Mouse (Mus musculus): Measurements from ENCODE around the gene Lrrc41. TPM values are rescaled to one million over a fixed set of nuclear protein-coding genes. Genes with fewer than 3 reads are reported as not detected.
A peak's percentile ranks its signal among the peaks of the same experiment; 100 is the strongest.

Lrrc41 gene
- polyA plus RNA-seq, 1 experiment from 2014 or later, result 67.6 TPM

DNA sequence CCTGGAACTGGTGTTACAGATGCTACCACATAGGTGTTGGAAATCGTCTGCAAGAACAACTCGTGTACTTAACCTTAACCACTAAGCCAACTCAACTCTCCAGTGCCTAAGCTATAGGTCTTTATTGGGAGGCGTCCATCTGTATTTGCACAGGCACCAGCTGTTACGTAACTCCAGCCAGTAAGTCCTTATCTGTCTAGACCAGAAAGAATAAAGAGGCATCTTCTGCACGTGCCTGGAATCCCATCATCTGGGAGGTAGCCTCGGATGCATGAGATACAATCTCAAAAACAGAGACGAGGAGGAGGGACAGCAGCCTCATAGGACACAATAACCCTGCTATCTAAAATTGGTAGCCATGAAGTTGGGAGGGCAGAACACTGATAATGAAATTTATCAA lies 25.9 kb downstream of the Lrrc41 start:
- no peaks in the 10 kb centered on the region for H3K9me3 ChIP-seq (ENCODE audit: control insufficient read depth, low read length)
- ATAC-seq (replicated peaks; ENCODE audit: low FRiP score) (peak; percentile 90), DNase-seq (ENCODE audit: low spot score) (no peak)
- H3K4me1 ChIP-seq (replicated peaks; ENCODE audit: control insufficient read depth, insufficient read depth, low read length), result peaks cover 17% of the 10 kb centered on the region
- no peaks in the 10 kb centered on the region for H3K27me3 ChIP-seq (replicated peaks; ENCODE audit: control insufficient read depth, insufficient read depth, low read length)
- no peak overlapping the region for H3K4me3 ChIP-seq (ENCODE audit: low read depth, low read length)
- H3K36me3 ChIP-seq (ENCODE audit: control insufficient read depth, insufficient read depth, low read length), result peaks cover 48% of the 10 kb centered on the region
- no peak overlapping the region; the same call in 1 of the 2 replicates for H3K4me2 ChIP-seq
- H3K9ac ChIP-seq (ENCODE audit: low read depth, low read length), result no peak overlapping the region
- peak overlapping the region; percentile 72 for H3K27ac ChIP-seq (ENCODE audit: low read depth, low read length)
- WGBS, result 46% methylated on average over 7 of the region's 7 CpGs

DNA sequence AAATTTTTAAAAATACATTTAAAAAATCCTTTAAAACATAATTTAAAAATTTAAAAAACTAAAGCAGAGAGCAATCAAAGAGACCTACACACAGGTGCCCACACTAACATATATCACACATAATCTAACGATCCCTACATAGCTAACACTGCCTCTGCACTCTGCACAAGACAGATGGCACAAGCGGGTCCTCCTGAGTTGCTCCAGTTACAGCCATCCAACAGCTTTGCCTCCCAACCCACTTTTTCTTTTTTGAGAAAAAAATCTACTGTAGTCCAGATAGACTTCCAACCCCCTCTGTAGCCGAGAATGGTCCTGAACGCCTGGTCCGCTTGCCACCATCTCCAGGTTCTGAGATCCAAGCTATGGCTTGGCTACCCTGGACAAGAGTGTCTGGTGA lies 30.2 kb downstream of the Lrrc41 start:
- Histone ChIP-seq H3K4me3 (ENCODE audit: low read depth, low read length) (no peak overlapping the region), H3K9me3 (ENCODE audit: control insufficient read depth, low read length) (no peaks in the 10 kb centered on the region), H3K36me3 (ENCODE audit: control insufficient read depth, insufficient read depth, low read length) (peaks cover 29% of the 10 kb centered on the region), H3K4me1 (replicated peaks; ENCODE audit: control insufficient read depth, insufficient read depth, low read length) (peaks cover 16% of the 10 kb centered on the region), H3K4me2 (no peak overlapping the region), H3K9ac (ENCODE audit: low read depth, low read length) (no peak overlapping the region), H3K27ac (ENCODE audit: low read depth, low read length) (no peak overlapping the region), H3K27me3 (replicated peaks; ENCODE audit: control insufficient read depth, insufficient read depth, low read length) (no peaks in the 10 kb centered on the region)
- WGBS, result 92% methylated on average over 5 of the region's 5 CpGs
- ATAC-seq (replicated peaks; ENCODE audit: low FRiP score), result no peak
- no peak for DNase-seq (ENCODE audit: low spot score)

DNA sequence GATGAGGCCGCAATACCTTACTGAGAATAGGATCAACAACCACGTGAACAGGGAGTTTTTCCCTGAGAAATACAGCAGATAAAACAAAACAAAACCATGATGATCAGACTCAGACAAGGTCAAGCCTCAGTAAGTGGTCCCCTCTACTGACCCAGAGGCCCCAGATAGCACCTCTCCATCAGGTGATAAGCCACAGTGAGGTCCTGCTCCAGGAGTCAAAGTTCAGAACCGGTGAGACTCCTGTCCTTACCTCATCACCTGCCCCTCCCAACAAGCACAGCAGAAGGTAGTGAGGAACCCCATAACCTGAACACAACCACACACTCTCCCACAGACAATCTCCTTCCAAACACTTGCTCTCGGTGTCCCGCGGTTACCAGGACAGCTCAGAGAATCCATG lies 35.6 kb downstream of the Lrrc41 start:
- DNase-seq (ENCODE audit: low spot score) (no peak), ATAC-seq (replicated peaks; ENCODE audit: low FRiP score) (no peak; the same call in 1 of the 2 replicates)
- H3K4me2 ChIP-seq, result no peak overlapping the region
- H3K4me1 ChIP-seq (replicated peaks; ENCODE audit: control insufficient read depth, insufficient read depth, low read length), result no peaks in the 10 kb centered on the region
- no peaks in the 10 kb centered on the region for H3K9me3 ChIP-seq (ENCODE audit: control insufficient read depth, low read length)
- no peaks in the 10 kb centered on the region for H3K27me3 ChIP-seq (replicated peaks; ENCODE audit: control insufficient read depth, insufficient read depth, low read length)
- peaks cover 21% of the 10 kb centered on the region for H3K36me3 ChIP-seq (ENCODE audit: control insufficient read depth, insufficient read depth, low read length)
- 90% methylated on average over 6 of the region's 6 CpGs for WGBS
- no peak overlapping the region for H3K27ac ChIP-seq (ENCODE audit: low read depth, low read length)
- H3K4me3 ChIP-seq (ENCODE audit: low read depth, low read length), result no peak overlapping the region
- H3K9ac ChIP-seq (ENCODE audit: low read depth, low read length), result no peak overlapping the region

DNA sequence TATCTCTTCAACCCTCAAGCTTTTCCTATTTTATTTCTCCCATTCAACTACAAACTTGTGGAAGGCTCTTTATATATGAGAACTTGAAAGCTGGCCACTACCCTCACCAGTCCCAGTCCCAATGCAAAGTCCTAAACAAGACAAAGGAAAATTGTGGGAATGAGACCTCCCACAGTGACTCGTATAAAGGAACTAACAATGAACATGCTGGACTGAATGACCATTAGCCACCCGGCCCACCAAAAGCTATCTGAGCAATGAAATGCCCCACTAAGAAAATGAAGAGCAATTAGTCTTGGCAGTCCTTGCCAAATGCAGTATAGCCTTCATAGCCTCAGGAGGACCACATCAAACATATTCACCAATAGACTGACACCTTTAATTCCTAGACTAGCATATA lies 36.4 kb downstream of the Lrrc41 start:
- ATAC-seq (replicated peaks; ENCODE audit: low FRiP score), result no peak
- Histone ChIP-seq H3K9ac (ENCODE audit: low read depth, low read length) (no peak overlapping the region), H3K36me3 (ENCODE audit: control insufficient read depth, insufficient read depth, low read length) (peaks cover 21% of the 10 kb centered on the region), H3K4me2 (no peak overlapping the region), H3K27me3 (replicated peaks; ENCODE audit: control insufficient read depth, insufficient read depth, low read length) (no peaks in the 10 kb centered on the region), H3K9me3 (ENCODE audit: control insufficient read depth, low read length) (no peaks in the 10 kb centered on the region), H3K27ac (ENCODE audit: low read depth, low read length) (no peak overlapping the region), H3K4me3 (ENCODE audit: low read depth, low read length) (no peak overlapping the region), H3K4me1 (replicated peaks; ENCODE audit: control insufficient read depth, insufficient read depth, low read length) (no peaks in the 10 kb centered on the region)
- no peak for DNase-seq (ENCODE audit: low spot score)
- 79% methylated on average over 2 of the region's 2 CpGs for WGBS

DNA sequence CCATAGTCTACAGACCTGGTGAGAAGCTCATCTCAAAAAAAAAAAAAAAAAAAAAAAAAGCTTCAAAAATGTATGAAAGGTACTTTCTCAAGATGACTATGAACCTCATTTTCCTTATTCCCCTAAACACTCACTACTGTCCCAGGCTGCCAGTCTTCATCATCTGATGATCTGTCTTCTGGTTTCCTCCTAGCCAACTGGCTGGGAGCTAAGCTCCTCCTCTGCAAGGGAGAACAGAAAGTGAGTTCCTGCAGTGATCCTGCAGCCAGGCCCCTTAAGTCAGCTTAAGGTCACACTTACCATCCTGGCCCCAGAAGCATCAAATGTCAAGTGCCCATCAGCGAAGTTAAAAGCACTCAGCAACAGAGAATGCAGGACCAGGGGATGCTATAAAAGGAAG lies 47.7 kb downstream of the Lrrc41 start:
- H3K4me3 ChIP-seq (ENCODE audit: low read depth, low read length), result peak overlapping the region; percentile 67
- no peaks in the 10 kb centered on the region; the same call in 1 of the 2 replicates for H3K36me3 ChIP-seq (ENCODE audit: control insufficient read depth, insufficient read depth, low read length)
- H3K27me3 ChIP-seq (replicated peaks; ENCODE audit: control insufficient read depth, insufficient read depth, low read length), result no peaks in the 10 kb centered on the region
- peaks cover 18% of the 10 kb centered on the region for H3K4me1 ChIP-seq (replicated peaks; ENCODE audit: control insufficient read depth, insufficient read depth, low read length)
- DNase-seq (ENCODE audit: low spot score) (no peak), ATAC-seq (replicated peaks; ENCODE audit: low FRiP score) (no peak)
- H3K9me3 ChIP-seq (ENCODE audit: control insufficient read depth, low read length), result no peaks in the 10 kb centered on the region
- H3K4me2 ChIP-seq, result peak overlapping the region; percentile 83
- peak overlapping the region; percentile 71 for H3K9ac ChIP-seq (ENCODE audit: low read depth, low read length)
- H3K27ac ChIP-seq (ENCODE audit: low read depth, low read length), result peak overlapping the region; percentile 30; the same call in 1 of the 2 replicates
- WGBS, result 0% methylated on average over 1 of the region's 1 CpGs

DNA sequence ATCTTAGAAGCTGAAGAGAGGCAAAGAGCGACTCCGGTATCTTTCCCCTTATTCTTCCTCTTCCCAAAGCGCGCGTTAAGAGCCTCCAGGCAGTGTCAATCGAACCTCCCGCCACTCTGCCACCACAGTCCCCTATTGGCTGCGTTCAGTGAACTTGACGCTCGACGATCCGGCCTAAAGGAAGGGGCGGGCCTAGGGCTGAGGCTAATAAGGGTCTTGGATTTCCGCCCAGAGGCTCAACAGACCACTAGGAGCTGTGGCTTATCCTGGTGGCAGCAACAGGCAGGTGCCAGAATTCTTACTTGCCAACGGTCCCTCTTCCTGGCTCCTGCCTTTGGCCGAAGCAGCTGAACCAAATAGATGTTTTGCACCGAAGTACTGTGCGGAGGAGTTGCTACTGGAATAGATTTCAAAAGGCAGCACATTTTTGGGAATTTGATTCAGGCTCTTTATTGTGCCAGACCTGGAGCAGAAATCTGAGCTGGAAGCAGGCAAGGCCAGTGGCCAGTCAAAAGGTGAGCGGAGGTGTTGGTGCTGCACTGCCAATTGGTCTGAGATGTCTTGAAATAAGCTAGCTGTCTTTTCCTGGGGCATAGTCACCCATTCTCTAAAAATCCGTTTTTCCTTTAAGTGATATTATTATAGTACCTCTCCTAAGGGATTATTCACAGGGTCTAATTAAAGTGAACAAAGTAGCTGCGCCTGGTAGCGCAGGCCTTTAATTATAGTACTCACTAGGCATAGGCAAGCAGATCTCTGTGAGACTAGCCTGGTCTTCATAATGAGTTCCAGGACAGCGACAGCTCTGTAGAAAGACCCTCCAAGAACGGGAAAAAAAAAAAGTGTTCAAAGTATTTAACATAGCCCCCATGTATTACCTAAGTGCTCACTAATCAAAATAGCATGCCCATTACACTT lies 48.8 kb downstream of the Lrrc41 start, which contains the start of the genes Rad54l and Pomgnt1:
Rad54l (minus strand) TSS at position 89 of the 918 bp plus-strand sequence.
Pomgnt1 (plus strand) TSS at position 239 of the 918 bp plus-strand sequence.
- WGBS, result 6% methylated on average over 24 of the region's 24 CpGs
- no peaks in the 10 kb centered on the region for H3K27me3 ChIP-seq (replicated peaks; ENCODE audit: control insufficient read depth, insufficient read depth, low read length)
- peak within 1 kb of the TSS; percentile 55 for H3K27ac ChIP-seq (ENCODE audit: low read depth, low read length)
- ATAC-seq (replicated peaks; ENCODE audit: low FRiP score) (peak; percentile 96), DNase-seq (ENCODE audit: low spot score) (peak; percentile 88)
- H3K4me2 ChIP-seq, result peak within 1 kb of the TSS; percentile 83
- H3K36me3 ChIP-seq (ENCODE audit: control insufficient read depth, insufficient read depth, low read length), result no peaks in the 10 kb centered on the region; the same call in 1 of the 2 replicates
- H3K9me3 ChIP-seq (ENCODE audit: control insufficient read depth, low read length), result no peaks in the 10 kb centered on the region
- H3K4me1 ChIP-seq (replicated peaks; ENCODE audit: control insufficient read depth, insufficient read depth, low read length), result peaks cover 18% of the 10 kb centered on the region
- peak within 1 kb of the TSS; percentile 89 for H3K9ac ChIP-seq (ENCODE audit: low read depth, low read length)
- H3K4me3 ChIP-seq (ENCODE audit: low read depth, low read length), result peak within 1 kb of the TSS; percentile 67

DNA sequence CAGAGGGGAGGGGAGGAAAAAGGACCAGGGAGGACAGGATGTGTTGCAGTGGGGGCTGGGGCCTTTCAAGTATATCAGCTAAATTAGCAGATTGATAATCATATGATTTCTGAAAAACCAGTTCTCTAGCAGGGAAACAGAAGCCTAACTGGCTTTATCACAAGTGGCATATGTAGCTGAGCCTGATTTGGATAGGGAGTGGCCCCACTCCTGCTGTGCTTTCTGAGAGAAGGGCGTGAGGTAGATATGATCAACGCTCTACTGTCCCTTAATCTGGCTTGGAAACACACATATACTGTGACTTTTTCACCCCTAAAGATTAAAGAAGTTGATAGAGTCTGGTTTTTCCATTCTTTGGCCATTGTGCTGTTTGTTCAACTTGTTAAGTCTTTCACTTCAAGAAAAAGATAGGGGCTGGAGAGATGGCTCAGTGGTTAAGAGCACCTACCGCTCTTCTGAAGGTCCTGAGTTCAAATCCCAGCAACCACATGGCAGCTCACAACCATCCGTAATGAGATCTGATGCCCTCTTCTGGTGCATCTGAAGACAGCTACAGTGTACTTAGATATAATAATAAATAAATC lies 50.8 kb downstream of the Lrrc41 start:
- WGBS, result 64% methylated on average over 4 of the region's 4 CpGs
- H3K4me2 ChIP-seq, result 0 out of 2 replicates have a peak overlapping the region, but pooled peaks have one; percentile 5

DNA sequence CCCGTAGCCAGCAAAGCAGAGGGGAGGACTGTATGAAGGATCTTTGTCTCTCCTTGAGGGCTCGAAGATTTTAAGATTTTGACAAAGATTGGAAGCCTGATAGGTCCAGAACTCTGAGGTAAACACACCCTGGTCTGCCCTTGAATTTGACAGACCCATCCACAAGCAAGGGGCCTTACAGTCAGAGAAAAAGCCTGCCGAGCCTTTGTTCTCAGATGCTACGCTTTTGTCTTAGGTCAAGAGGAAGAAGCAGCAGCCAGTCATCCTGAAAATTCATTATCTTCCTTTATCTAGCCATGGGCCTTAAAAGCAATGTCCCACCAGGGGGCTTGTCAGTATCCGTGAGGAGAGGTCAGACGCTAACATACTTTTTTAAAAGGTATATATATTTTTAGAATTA lies 52.9 kb downstream of the Lrrc41 start:
- Histone ChIP-seq H3K4me3 (ENCODE audit: low read depth, low read length) (no peak overlapping the region), H3K36me3 (ENCODE audit: control insufficient read depth, insufficient read depth, low read length) (no peaks in the 10 kb centered on the region), H3K4me2 (no peak overlapping the region), H3K9me3 (ENCODE audit: control insufficient read depth, low read length) (no peaks in the 10 kb centered on the region), H3K4me1 (replicated peaks; ENCODE audit: control insufficient read depth, insufficient read depth, low read length) (peaks cover 15% of the 10 kb centered on the region), H3K27me3 (replicated peaks; ENCODE audit: control insufficient read depth, insufficient read depth, low read length) (no peaks in the 10 kb centered on the region), H3K27ac (ENCODE audit: low read depth, low read length) (no peak overlapping the region), H3K9ac (ENCODE audit: low read depth, low read length) (no peak overlapping the region)
- DNase-seq (ENCODE audit: low spot score) (no peak), ATAC-seq (replicated peaks; ENCODE audit: low FRiP score) (no peak)
- 86% methylated on average over 6 of the region's 6 CpGs for WGBS

More for the DNA sequence above, 50.8 kb downstream of the Lrrc41 start:
- ATAC-seq (replicated peaks; ENCODE audit: low FRiP score) (peak; percentile 62), DNase-seq (ENCODE audit: low spot score) (no peak)
- Histone ChIP-seq H3K27ac (ENCODE audit: low read depth, low read length) (no peak overlapping the region), H3K9me3 (ENCODE audit: control insufficient read depth, low read length) (no peaks in the 10 kb centered on the region), H3K4me1 (replicated peaks; ENCODE audit: control insufficient read depth, insufficient read depth, low read length) (peaks cover 18% of the 10 kb centered on the region), H3K27me3 (replicated peaks; ENCODE audit: control insufficient read depth, insufficient read depth, low read length) (no peaks in the 10 kb centered on the region), H3K9ac (ENCODE audit: low read depth, low read length) (no peak overlapping the region), H3K36me3 (ENCODE audit: control insufficient read depth, insufficient read depth, low read length) (no peaks in the 10 kb centered on the region; the same call in 1 of the 2 replicates), H3K4me3 (ENCODE audit: low read depth, low read length) (no peak overlapping the region)

Data from liver, embryonic 11.5 days (tissue).